Mouse (Mus musculus) brain, embryonic 14.5 days (tissue): ENCODE results near the gene Lrfn4.

Source experiments
- CTCF ChIP-seq: fragments of 200-500 bp; IDR thresholded peaks from 2 replicates; pipeline ENCODE4 v1.5.1; 2012; ENCODE audit warnings: inconsistent platforms, mild to moderate bottlenecking, moderate library complexity, borderline replicate concordance; ENCODE audit not compliant: insufficient read depth, insufficient read length; ENCODE audit errors: extremely low read depth
- POLR2A ChIP-seq: fragments of 200-500 bp; IDR thresholded peaks from 2 replicates; pipeline ENCODE4 v1.6.1; 2012; ENCODE audit warnings: mild to moderate bottlenecking, inconsistent platforms, borderline replicate concordance; ENCODE audit not compliant: poor library complexity, insufficient read depth, insufficient read length, severe bottlenecking; ENCODE audit errors: extremely low read depth

DNA sequence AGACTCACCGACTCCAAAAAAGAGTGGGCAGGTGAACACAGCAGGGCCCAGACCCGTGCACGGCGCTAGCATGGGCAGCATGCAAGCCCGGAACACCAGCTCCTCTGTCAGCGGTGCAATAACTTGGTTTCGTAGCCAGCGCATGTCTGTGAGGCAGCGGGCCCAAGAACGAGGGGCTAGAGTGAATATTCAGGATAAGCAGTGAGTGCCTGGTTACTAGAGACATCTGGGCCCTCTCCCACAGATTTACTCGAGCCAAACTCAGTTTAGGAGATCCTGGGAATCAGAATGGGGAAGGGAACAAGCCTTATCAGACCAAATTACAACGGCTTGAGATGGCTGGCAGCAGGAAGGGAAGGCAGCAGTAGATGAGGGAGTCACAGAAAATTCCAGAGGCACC lies 8.5 kb upstream of the Lrfn4 start:
- TF ChIP-seq CTCF (no peak), POLR2A (no peak)
